Mouse (Mus musculus) liver, adult 2 months (tissue): ENCODE results near the gene E2f4.

Source experiments
- CTCF ChIP-seq: fragments of 200-500 bp; IDR thresholded peaks from 2 replicates; pipeline ENCODE4 v1.5.1; 2011; ENCODE audit warnings: low read depth, low read length, control low read depth
- POLR2A ChIP-seq: fragments of 200-500 bp; IDR thresholded peaks from 2 replicates; pipeline ENCODE4 v1.6.1; 2011; ENCODE audit warnings: low read length, control low read depth; ENCODE audit not compliant: insufficient read depth; ENCODE audit errors: extremely low read depth

GRCm38 (mm10) chr8:105295895-105296573 lies 1.4 kb upstream of the E2f4 start, which contains the start of gene Exoc3l:
- no peak for TF ChIP-seq CTCF
- 0 out of 2 replicates have a peak, but pooled peaks have one; percentile 11 for TF ChIP-seq POLR2A
